In the genomic region with DNA sequence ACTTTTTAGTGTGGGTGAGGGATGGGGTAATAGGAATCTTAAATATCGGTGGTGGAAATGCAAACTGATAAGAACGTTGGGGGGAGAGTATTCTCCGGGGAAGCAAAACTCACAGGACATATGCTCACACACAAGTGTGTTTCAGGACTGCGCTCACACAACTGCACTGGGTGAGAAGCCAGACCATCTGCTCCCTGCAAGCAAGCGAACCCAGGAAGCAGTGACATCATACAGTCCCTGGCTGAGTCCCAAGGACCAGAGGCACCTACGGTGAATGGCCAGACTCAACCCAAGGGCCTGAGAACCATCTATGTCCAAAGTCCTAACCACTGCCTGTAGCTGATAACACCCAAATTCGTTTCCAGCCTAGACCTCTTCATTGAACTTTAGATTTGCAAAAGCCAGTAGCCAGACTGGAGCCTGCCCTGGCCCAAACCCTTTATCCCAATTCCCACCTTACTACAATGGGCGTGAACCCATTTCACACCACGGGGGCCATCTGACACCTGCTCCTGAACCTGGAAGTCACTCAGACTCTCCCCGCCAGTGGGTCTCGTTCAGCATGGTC, we compare ENCODE assay signal across 12 mouse cellular contexts. TPM values are rescaled to one million over a fixed set of nuclear protein-coding genes. Genes with fewer than 3 reads are reported as not detected.
DNase-seq lines count a peak whose midpoint lies in the region; ATAC-seq and TF ChIP-seq lines count a peak whose summit lies in the region.
"Had no signal": no experiment of that assay in that cellular context is flagged by ENCODE, and none has a peak within 500 bp of the region (broad histone marks: within the 10 kb centered on the region; RNA-seq: fewer than 3 reads in every experiment).

No protein-coding gene starts in this region.

- no peaks in the 10 kb centered on the region for H3K36me3 ChIP-seq in hindbrain, postnatal 0 days (ENCODE audit: insufficient read depth, low read length)
- no peaks in the 10 kb centered on the region for H3K36me3 ChIP-seq in hindbrain, embryonic 10.5 days
- H3K36me3 ChIP-seq in midbrain, embryonic 14.5 days (ENCODE audit: control insufficient read depth, insufficient read depth, low read length), result no peaks in the 10 kb centered on the region

- ATAC-seq in hindbrain, postnatal 0 days, result no peak
- ATAC-seq in midbrain, embryonic 14.5 days (ENCODE audit: low FRiP score, low TSS enrichment), result no peak

- H3K4me1 ChIP-seq in hindbrain, postnatal 0 days (ENCODE audit: insufficient read depth, low read length), result 0 out of 2 replicates have a peak, but pooled peaks cover 6% of the 10 kb centered on the region
- peaks cover 13% of the 10 kb centered on the region for H3K4me1 ChIP-seq in hindbrain, embryonic 10.5 days (replicated peaks)
- peaks cover 14% of the 10 kb centered on the region for H3K4me1 ChIP-seq in cerebellum, adult 2 months (ENCODE audit: control insufficient read depth, insufficient read depth, low read length)
- no peaks in the 10 kb centered on the region for H3K4me1 ChIP-seq in midbrain, embryonic 14.5 days (ENCODE audit: control insufficient read depth, insufficient read depth, low read length)

- H3K4me2 ChIP-seq in hindbrain, postnatal 0 days (ENCODE audit: low read depth, low read length), result no peak overlapping the region
- H3K4me2 ChIP-seq in midbrain, embryonic 14.5 days (ENCODE audit: low read length), result no peak overlapping the region

- TF ChIP-seq POLR2A in cerebellum, adult 2 months (IDR thresholded peaks at IDR 0.05; ENCODE audit: borderline replicate concordance, insufficient read depth, low read length), result no peak

- TF ChIP-seq CTCF in hindbrain, postnatal 0 days (IDR thresholded peaks at IDR 0.05; ENCODE audit: low read depth), result no peak
- TF ChIP-seq CTCF in cerebellum, adult 2 months (IDR thresholded peaks at IDR 0.05; ENCODE audit: borderline replicate concordance, insufficient read depth, low read depth, low read length), result no peak

- WGBS in hindbrain, postnatal 0 days, result 71% methylated on average over 11 of the region's 11 CpGs
- WGBS in hindbrain, embryonic 10.5 days, result 85% methylated on average over 11 of the region's 11 CpGs
- 19% methylated on average over 11 of the region's 11 CpGs for WGBS in cerebellum, adult 2 months
- 86% methylated on average over 11 of the region's 11 CpGs for whole genome bisulfite sequencing in midbrain, embryonic 14.5 days

- no peak overlapping the region for H3K4me3 ChIP-seq in hindbrain, postnatal 0 days (ENCODE audit: low read length)
- H3K4me3 ChIP-seq in hindbrain, embryonic 10.5 days, result no peak overlapping the region
- no peak overlapping the region for H3K4me3 ChIP-seq in cerebellum, adult 2 months (replicated peaks; ENCODE audit: insufficient read depth, low read depth, low read length)
- H3K4me3 ChIP-seq in midbrain, embryonic 14.5 days (replicated peaks; ENCODE audit: low read depth, low read length), result no peak overlapping the region

- DNase-seq in hindbrain, postnatal 0 days (ENCODE audit: low spot score), result peak; percentile 37
- DNase-seq in hindbrain, embryonic 10.5 days (ENCODE audit: low spot score), result no peak
- DNase-seq in cerebellum, adult 2 months, result peak; percentile 87 to 92
- DNase-seq in layer of hippocampus, postnatal 36 days, result peak; percentile 26 to 40
- DNase-seq in right cerebral cortex, adult 2 months (ENCODE audit: low spot score in 2 of 2), result peak; percentile 43 to 57
- no peak for DNase-seq in thymus, postnatal 0 days (ENCODE audit: low spot score)
- no peak for DNase-seq in gastrocnemius, postnatal 25 days
- no peak for DNase-seq in midbrain, embryonic 14.5 days
- DNase-seq: gastrocnemius, postnatal 14 days; kidney, postnatal 36 days had no signal

- no peak overlapping the region for H3K27ac ChIP-seq in hindbrain, postnatal 0 days
- no peak overlapping the region for H3K27ac ChIP-seq in hindbrain, embryonic 10.5 days
- H3K27ac ChIP-seq in cerebellum, adult 2 months (ENCODE audit: insufficient read depth, low read length), result no peak overlapping the region
- H3K27ac ChIP-seq in midbrain, embryonic 14.5 days (replicated peaks; ENCODE audit: low read depth, low read length), result no peak overlapping the region
- H3K27ac ChIP-seq: macrophage had no signal

- H3K27me3 ChIP-seq in hindbrain, postnatal 0 days (ENCODE audit: insufficient read depth, low read length), result no peaks in the 10 kb centered on the region
- peaks cover 7% of the 10 kb centered on the region for H3K27me3 ChIP-seq in hindbrain, embryonic 10.5 days (ENCODE audit: insufficient read depth, poor library complexity, severe bottlenecking)
- no peaks in the 10 kb centered on the region for H3K27me3 ChIP-seq in cerebellum, adult 2 months (ENCODE audit: control insufficient read depth, insufficient read depth, low read length)
- H3K27me3 ChIP-seq in midbrain, embryonic 14.5 days (ENCODE audit: control insufficient read depth, insufficient read depth, low read length), result no peaks in the 10 kb centered on the region

- H3K9me3 ChIP-seq in hindbrain, postnatal 0 days (ENCODE audit: low read length), result no peaks in the 10 kb centered on the region
- H3K9me3 ChIP-seq in hindbrain, embryonic 10.5 days, result no peaks in the 10 kb centered on the region
- no peaks in the 10 kb centered on the region for H3K9me3 ChIP-seq in midbrain, embryonic 14.5 days (ENCODE audit: control insufficient read depth, low read length)

- H3K9ac ChIP-seq in hindbrain, postnatal 0 days (replicated peaks; ENCODE audit: low read length), result no peak overlapping the region
- no peak overlapping the region for H3K9ac ChIP-seq in midbrain, embryonic 14.5 days (replicated peaks; ENCODE audit: low read length)

RNA-seq across cellular contexts. Expression of gene Sftpb, which starts 33.4 kb away (rescaled TPM):
- 1.4 TPM in 1 of 2 replicates, not detected in the other for total RNA-seq in hindbrain, postnatal 0 days (2014; rRNA removed)
- polyA plus RNA-seq in hindbrain, postnatal 0 days (2015; fragmentation: Nextera tagmentation; extraction: Ambion mirVana), result 0.18 and 0.29 TPM in 2 replicates
- not detected in 2 replicates for polyA plus RNA-seq in hindbrain, embryonic 10.5 days (2016; fragmentation: Nextera tagmentation; extraction: Ambion mirVana)
- not detected in 2 replicates for polyA plus RNA-seq in cerebellum, adult 2 months (2012; rRNA removed)
- not detected for total RNA-seq in layer of hippocampus, postnatal 36 days (2021)
- polyA plus RNA-seq in thymus, postnatal 0 days (2015; fragmentation: Nextera tagmentation; extraction: Ambion mirVana), result 0.21 TPM in 1 of 2 replicates, not detected in the other
- total RNA-seq in gastrocnemius, postnatal 25 days (2021), result not detected
- polyA plus RNA-seq in midbrain, embryonic 14.5 days (2014; fragmentation: Nextera tagmentation; extraction: Ambion mirVana), result not detected in 2 replicates
- total RNA-seq: gastrocnemius, postnatal 14 days; hematopoietic stem cell, adult 5-6 weeks had no signal
- polyA plus RNA-seq: macrophage had no signal

RNA-seq across cellular contexts. Expression of gene Atoh8, which starts 35.7 kb away (rescaled TPM):
- total RNA-seq in hindbrain, postnatal 0 days (2014; rRNA removed), result 6.5 and 8.1 TPM in 2 replicates
- 3.8 and 5.2 TPM in 2 replicates for polyA plus RNA-seq in hindbrain, postnatal 0 days (2015; fragmentation: Nextera tagmentation; extraction: Ambion mirVana)
- 15.9 and 16.6 TPM in 2 replicates for polyA plus RNA-seq in hindbrain, embryonic 10.5 days (2016; fragmentation: Nextera tagmentation; extraction: Ambion mirVana)
- 4.4 and 5.9 TPM in 2 replicates for polyA plus RNA-seq in cerebellum, adult 2 months (2012; rRNA removed)
- 1 to 10 TPM; 2.2 to 3.4 TPM for total RNA-seq in layer of hippocampus, postnatal 36 days (2021)
- polyA plus RNA-seq in thymus, postnatal 0 days (2015; fragmentation: Nextera tagmentation; extraction: Ambion mirVana), result 2.1 and 3.9 TPM in 2 replicates
- 1 to 10 TPM; 4.5 to 7.8 TPM for total RNA-seq in gastrocnemius, postnatal 25 days (2021)
- 1.8 and 2.4 TPM in 2 replicates for polyA plus RNA-seq in midbrain, embryonic 14.5 days (2014; fragmentation: Nextera tagmentation; extraction: Ambion mirVana)
- total RNA-seq: hematopoietic stem cell, adult 5-6 weeks had no signal
- polyA plus RNA-seq: macrophage had no signal

Comparison
In these comparisons a context has a peak if more than half of its experiments do, and no peak if none do; other contexts are left out.
1. DNase-seq: peak in hindbrain, postnatal 0 days (single experiment), cerebellum, adult 2 months (2 of 2), layer of hippocampus, postnatal 36 days (2 of 2) and right cerebral cortex, adult 2 months (2 of 2); none in hindbrain, embryonic 10.5 days (single experiment), thymus, postnatal 0 days (single experiment), gastrocnemius, postnatal 25 days (single experiment) and midbrain, embryonic 14.5 days (single experiment).